Mouse (Mus musculus) thymus, postnatal 4 days (tissue): ENCODE measurements around the gene Tbc1d14.

Source experiments
- DNase-seq: peaks from one replicate; pipeline ENCODE4 v3.0.0; 2021

The Tbc1d14 gene

DNA sequence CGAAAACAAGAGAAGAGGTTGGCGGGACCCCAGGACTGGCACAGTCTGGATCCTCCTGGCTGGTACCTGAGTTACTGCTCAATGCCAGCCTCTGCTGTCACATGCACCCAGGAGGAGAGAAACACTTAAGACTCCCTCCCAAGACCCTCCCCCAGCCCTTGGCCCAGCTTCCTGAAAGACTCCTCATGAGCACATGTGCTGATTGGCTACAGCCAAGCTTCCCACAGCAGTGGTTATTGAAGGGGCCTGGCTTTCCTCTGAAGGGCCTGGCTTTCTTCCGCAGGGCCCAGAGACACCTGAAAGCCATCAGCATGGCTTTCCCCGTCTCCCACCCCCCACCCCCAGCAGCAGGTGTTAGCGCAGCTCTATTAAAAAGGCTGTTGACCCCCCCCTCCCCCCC, at the start of gene Tbc1d14:
Gene Tbc1d14 (minus strand): TSS at position 101 of the 400 bp plus-strand sequence.
- no peak for DNase-seq

GRCm38 (mm10) chr5:36625612-36626011, 32.5 kb upstream of the Tbc1d14 start:
- no peak for DNase-seq

DNA sequence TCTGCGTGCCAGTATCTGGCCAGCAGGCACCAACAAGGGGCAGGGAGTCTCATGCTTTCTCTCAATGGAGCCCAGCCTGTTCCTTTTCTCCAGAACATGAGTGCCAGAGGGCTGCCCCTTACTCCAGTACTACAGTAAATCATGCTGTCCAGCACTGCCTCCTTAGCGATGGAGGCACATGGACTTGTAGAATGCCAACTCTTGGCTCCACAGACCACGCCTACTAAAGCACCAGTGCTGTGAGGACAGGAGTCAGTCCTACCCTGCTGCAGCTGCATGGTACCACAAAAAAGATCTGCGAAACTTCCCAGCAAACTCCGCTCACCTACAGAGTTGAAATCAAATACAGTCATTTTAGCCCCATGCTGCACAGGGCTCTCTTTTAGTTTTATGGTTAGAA, 30.6 kb upstream of the Tbc1d14 start:
- no peak for DNase-seq

DNA sequence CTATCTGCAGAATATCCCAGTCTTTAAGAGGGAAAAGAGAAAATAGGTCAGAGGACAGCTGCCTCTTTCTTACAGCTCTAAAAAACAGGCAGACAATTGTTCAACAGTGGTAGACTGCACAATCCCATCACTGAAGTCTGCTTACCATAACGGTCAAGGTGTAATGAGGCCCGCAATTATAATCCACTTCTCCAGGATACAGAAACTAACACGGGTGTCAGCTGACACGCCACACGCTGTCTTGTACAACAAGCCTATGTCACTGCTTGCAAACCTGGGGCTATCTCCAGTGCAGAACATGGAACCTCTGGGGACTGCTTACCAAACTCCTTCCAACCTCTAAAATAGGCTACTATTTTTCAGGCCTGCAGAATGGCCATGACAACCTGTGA, 28.0 kb upstream of the Tbc1d14 start:
- no peak for DNase-seq

- DNase-seq = no peak
Measured at GRCm38 (mm10) chr5:36620409-36621057, 27.5 kb upstream of the Tbc1d14 start.

DNA sequence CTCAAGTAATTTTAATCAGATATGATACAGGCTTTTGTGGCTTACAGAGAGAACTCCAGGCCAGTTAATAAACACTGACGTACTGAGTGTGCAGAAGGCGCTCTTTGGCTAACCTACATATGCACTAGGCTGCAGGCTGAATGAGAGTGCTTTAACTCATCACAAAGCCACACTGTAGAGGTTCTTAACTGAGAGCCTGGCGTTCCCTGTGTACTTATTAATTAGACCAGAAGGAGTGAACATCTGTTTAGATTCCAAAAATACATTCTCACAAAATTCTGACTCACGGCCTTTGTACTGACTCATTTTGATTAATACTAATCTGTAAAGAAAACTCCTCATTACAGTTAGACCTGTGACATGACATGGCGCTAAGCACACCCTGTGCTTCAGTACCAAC, 25.8 kb upstream of the Tbc1d14 start:
- DNase-seq = no peak

DNA sequence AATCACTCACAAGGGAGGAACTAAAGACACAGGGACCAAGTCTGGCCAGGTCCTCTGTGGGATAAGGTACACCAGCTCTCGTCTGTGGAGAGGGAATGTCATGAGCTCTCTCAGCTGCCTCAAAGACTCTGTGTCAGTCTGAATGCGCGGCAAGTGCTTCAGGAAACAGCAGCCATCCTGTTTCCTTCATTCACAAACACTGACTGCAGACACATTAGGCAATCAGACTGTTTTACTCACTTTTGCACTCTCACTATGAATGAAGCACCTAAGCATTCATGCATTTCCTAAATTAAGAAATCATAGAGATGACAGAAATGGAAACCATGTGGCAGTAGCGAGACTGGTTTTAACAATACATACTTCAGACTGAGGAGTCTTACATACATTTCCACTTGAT, 25.3 kb upstream of the Tbc1d14 start:
- no peak for DNase-seq

DNA sequence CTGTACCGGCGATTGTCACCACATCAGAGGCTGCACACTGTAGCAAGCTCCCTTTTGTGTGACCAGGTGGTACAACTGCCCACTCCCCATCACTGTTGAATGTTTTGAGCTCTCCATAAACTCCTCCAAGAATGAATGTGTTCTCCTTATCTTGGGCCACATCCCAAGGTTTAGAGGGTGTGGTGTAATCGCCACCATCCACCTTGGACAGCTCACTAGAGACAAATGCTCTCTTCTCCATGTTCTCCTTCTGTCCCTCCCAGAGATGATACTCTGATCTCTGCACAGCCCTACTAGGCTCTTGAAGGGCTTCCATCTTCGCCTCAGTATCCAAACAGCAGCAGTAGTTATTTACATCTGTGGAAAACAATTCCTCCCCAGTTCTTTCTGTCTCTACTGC, 21.0 kb upstream of the Tbc1d14 start:
- DNase-seq = no peak

GRCm38 (mm10) chr5:36608939-36609499, 15.9 kb upstream of the Tbc1d14 start:
- DNase-seq = no peak

GRCm38 (mm10) chr5:36603031-36603430, 10.0 kb upstream of the Tbc1d14 start:
- peak; percentile 86 for DNase-seq

DNA sequence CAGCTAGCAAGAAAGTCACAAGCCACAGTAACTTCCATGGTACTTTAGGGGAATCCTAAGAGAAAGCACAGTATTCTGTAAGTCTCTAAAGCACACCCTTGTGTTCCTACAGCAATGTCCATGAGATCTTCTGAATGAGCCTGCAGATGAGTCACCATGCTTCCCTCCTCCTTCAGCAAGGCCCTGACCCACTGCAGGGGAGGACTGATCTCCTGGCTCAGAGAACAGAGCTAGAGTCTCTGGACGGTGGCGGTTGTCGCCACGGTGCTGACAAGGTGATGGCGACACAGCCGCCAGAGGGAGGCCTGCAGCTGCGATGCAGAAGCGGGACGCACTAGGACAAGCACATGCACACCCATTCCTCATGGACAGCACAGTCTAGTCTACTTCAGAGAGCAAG, 9.0 kb upstream of the Tbc1d14 start:
- DNase-seq = no peak

GRCm38 (mm10) chr5:36601492-36601891, 8.4 kb upstream of the Tbc1d14 start:
- no peak for DNase-seq

GRCm38 (mm10) chr5:36598883-36599282, 5.8 kb upstream of the Tbc1d14 start:
- DNase-seq = no peak

DNA sequence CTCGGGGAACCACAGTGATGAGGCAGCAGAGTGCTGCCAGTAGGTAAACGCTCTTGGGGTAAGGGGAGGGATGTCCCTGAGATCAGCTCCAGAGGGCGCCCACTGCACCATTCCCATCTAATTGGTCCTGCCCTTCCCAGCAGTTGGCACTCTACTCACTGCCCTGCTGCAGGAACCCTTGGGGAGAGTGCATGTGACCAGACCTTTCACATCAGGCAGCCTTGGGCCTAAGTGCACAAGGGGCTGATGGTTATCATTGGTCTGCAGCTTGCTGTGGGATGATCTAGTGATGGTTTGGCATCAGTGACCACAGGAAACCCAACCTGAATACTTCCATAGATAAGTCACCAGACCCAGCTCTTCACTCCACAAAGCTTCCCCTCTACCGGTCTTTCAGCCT, 4.6 kb upstream of the Tbc1d14 start:
- no peak for DNase-seq

DNA sequence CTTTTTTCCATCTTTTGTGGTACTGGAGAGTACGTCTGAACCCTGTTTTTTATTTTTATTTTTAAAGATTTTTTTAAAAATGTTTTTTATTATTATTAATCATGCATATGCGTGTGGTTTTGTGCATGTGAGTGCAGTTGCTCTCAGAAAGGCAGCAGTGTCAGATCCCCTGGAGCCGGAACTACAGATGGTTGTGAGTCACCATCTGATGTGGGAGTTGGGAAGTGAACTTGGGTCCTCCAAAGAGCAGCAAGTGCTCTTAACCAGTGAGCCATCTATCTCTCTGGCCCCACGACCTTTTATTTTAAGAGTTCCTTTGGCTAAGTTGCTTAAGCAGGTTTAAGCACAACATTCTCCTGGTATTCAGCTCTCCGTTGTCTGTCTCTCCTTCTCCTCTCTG, 3.1 kb upstream of the Tbc1d14 start:
- no peak for DNase-seq

- DNase-seq = no peak
Measured at GRCm38 (mm10) chr5:36595115-36595514, 2.0 kb upstream of the Tbc1d14 start.

GRCm38 (mm10) chr5:36594344-36594743, 1.3 kb upstream of the Tbc1d14 start:
- no peak for DNase-seq

DNA sequence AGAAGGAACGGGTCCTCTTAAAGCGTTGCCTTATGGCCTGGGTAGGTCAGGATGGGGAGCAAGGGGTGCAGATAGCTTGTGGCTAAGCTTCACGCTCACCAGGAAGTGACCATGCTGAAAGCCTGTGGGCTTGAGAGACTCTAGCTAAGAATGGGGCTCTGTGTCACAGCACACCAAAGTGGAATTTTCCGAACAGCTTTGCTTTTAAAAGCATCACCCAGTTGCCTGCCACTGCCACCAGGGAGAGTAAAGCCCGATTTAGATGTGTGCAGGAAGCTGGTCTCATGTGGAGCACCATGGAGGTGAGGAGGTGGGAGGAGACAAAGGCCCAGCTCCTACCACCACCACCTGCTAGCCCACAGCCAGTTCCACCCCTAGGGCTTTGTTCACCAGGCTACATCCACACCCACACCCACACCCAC, 2.6 kb downstream of the Tbc1d14 start:
- no peak for DNase-seq

GRCm38 (mm10) chr5:36584299-36584698, 8.8 kb downstream of the Tbc1d14 start:
- no peak for DNase-seq

- peak; percentile 100 for DNase-seq
Measured at GRCm38 (mm10) chr5:36581924-36582642, 11.0 kb downstream of the Tbc1d14 start.

GRCm38 (mm10) chr5:36581259-36581923, 11.7 kb downstream of the Tbc1d14 start:
- no peak for DNase-seq

DNA sequence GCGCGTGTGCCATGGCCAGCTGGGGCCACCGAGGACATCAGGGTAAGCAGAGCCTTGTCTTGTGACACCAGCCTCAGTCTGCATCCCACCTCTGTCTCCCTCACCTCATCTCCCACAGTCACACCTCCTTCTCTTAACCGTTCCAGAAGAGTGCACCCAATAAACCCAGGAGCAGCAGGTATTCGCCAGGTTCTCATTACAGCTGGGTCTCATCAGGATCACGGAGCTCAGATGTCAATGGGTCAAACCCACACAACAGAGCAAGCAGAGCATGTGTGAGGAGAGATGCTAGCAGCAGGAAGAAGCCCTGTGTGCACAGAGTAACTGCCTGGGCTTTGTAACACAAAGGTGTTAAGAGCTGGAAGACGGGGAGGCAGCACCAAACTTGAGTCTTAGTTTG, 13.1 kb downstream of the Tbc1d14 start:
- DNase-seq = no peak

DNA sequence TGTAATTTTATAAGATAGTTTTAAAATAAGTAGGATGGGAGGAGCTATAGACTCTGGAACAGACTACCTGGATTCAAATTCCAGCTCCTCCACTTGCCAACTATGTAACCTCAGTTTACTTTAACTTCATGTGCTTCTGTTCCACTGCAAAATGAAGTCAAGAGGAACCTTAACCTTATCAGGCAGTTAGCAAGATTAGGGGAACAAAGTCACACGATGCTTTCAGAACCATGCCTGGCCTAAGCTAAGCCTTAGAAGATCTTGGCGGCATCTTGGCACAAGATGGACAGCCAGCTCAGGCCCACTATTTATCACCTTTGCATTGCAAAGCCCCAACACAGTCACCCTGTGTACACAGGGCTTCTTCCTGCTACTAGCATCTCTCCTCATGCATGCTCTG, 14.1 kb downstream of the Tbc1d14 start:
- DNase-seq = no peak

DNA sequence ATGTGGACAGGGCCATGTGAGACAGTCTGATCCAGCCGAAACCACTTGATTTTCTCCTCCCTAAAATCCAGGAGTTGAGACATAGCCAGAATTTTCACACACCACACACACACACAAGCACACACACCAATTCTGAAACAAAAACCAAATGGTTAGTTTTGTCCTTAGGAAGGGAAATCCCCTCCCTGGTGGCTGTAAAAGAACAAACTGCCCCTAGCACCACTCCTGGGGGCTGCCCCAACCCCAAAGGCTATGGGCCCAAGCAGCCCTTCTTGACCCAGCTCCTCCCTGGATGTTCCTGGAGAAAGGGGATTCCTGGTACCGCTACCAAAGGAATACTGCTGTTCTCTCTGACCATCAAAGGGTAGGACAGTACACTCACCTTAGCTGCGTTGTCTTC, 16.6 kb downstream of the Tbc1d14 start:
- DNase-seq = no peak
